Mouse (Mus musculus) cerebellum, postnatal 10 days (tissue): Measurements from ENCODE around the gene B230217C12Rik.
A peak's percentile ranks its signal among the peaks of the same experiment; 100 is the strongest.

Experiments used
- DNase-seq, 2 experiments: peaks; one replicate each; pipeline ENCODE4 v3.0.0; 2021; ENCODE audit warnings: mixed read lengths in 2 of 2

The B230217C12Rik gene

GRCm38 (mm10) chr11:97840539-97840954 lies at the start of gene B230217C12Rik:
Gene B230217C12Rik (plus strand): TSS chr11:97840780.
- peak; percentile 61 to 73 for DNase-seq

GRCm38 (mm10) chr11:97793165-97793564 lies 47.4 kb upstream of the B230217C12Rik start:
- DNase-seq: peak; percentile 69 to 87

- DNase-seq: peak; percentile 81 to 86
Measured at GRCm38 (mm10) chr11:97796910-97797309, 43.7 kb upstream of the B230217C12Rik start.

DNA sequence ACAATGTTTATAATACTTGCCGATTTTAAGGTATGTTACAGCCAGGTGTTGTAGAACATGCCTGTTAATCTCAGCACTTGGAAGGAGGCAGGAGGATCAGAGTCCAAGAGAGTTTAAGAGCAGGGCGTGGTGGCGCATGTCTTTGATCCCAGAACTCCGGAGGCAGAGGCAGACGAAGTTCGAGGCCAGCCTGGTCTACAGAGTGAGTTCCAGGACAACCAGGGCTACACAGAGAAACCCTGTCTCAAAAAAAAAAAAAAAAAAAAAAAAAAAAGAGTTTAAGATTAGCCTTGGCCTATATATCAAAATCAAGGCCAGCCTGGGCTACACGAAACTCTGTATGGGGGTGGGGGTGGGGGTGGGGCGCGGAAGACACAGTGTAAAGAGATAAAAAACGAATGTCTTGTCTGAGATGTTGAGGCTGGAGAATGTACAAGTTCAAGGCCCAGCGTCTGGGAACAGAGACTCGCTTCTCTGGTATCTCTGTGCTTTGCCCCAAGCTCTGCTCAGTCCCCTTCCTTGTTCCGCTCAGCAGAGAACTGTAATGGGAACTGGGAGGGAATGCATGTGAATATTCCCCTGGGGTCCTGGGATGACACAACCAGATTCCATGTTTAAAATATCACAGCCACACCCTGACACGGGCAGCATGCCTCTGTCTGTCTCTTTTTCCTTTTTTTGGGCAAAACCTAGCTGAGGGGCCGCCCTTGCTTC lies 43.1 kb upstream of the B230217C12Rik start:
- DNase-seq: no peak

DNA sequence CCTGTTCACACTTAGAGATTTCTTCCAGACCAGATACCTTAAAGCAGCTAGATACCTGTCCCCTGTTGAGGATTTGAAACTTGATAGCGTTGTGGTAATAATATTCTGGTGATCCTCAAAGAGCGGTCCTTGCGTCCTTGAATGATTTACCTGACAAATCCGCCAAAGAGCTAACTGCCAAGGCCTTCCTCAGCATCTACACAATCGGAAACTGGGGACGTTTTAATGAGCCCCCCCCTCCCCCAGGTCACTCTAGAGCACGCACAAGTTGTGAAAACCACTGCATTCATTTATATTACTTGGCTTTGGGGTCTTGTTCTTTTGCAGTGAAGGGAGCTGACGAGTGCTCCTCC lies 42.5 kb upstream of the B230217C12Rik start:
- no peak for DNase-seq

- DNase-seq: peak; percentile 93 to 95
Measured at GRCm38 (mm10) chr11:97798782-97799145, 41.8 kb upstream of the B230217C12Rik start, which contains the start of gene Lasp1. Gene Lasp1 (plus strand): TSS chr11:97799000.

DNA sequence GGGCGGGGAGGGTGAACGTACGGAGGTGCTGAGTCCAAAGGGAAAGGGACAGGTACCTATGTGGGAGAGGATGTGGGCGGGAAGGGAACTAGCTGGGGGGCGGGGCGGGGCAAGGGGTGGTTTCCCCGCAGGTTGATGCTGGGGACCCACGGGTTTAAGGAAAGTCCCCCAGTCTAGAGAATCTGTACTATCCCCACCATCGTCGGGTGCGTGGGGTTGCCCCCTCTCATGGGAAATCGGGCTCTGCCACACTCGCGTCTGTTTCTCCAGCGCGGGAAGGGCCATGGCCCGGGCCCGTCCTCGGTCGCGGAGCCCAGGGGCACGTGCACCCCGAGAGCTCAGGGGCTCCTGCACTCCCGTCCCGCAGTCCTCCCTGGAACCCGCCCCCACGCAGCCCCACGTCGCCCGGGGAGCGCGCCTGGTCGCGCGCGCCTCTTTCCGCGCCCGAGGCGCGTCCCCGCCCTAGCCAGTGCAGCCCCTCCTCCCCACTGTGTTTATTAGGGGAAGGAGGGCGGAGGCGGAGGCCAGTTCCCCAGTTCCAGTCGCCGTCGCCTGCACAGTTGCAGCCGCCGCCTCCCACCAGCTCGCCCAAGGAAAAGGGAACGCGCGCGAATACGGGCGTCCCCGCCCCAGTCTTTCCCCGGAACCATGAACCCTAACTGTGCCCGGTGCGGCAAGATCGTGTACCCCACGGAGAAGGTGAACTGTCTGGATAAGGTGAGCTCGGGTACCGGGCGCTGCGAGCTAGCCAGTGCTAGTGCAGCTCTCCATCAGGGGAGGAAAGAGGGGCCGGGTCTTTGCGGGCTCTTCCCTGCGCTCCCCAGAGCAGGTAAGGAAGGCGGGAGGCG lies 41.2 kb upstream of the B230217C12Rik start:
- peak; percentile 91 to 94 for DNase-seq

GRCm38 (mm10) chr11:97799994-97800690 lies 40.4 kb upstream of the B230217C12Rik start:
- peak; percentile 73 to 77 for DNase-seq

DNA sequence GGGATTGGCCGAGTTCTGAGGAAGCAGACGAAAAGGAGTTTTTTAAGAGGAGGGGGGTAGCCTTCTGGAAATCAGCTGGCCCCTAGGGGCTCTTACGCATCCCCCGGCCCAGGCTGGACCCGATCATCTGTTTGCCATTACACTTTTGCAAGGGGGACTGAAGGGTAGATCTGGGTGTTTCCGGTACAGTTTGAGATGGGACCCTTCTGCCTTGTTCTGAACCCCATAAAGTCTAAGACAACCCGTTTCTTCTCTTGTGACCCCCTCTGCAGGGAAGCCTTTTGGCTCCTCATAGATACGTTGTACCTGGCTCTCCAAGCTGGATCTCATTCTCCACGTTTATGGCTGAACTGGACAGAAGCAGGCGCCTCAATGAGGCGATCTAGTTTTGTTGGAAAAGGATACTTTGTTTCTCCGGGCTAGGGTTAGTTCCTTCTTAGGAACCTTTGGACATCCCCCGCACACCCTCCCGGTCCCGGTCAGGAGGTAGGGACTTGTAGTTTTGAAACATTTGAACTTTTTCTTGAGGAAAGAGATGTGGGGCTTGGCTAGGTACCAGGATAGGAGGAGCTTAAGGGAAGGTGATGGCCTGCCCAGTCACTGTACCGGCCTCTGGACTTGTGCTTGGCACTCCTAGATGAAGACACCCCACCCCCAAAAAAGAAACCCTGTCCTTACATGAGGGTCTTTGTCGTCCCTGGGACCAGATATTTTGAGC lies 39.7 kb upstream of the B230217C12Rik start:
- DNase-seq: peak; percentile 54 to 61

- DNase-seq: peak; percentile 80 to 90
Measured at GRCm38 (mm10) chr11:97801409-97802193, 39.0 kb upstream of the B230217C12Rik start.

- DNase-seq: no peak
Measured at GRCm38 (mm10) chr11:97802194-97802470, 38.4 kb upstream of the B230217C12Rik start.

- peak in 1 of 2 experiments; percentile 34 for DNase-seq
Measured at GRCm38 (mm10) chr11:97802495-97802894, 38.1 kb upstream of the B230217C12Rik start.

- no peak for DNase-seq
Measured at GRCm38 (mm10) chr11:97803847-97804246, 36.7 kb upstream of the B230217C12Rik start.

GRCm38 (mm10) chr11:97804841-97805661 lies 35.5 kb upstream of the B230217C12Rik start:
- peak; percentile 83 to 89 for DNase-seq

GRCm38 (mm10) chr11:97805662-97806612 lies 34.6 kb upstream of the B230217C12Rik start:
- DNase-seq: peak; percentile 63 to 65

DNA sequence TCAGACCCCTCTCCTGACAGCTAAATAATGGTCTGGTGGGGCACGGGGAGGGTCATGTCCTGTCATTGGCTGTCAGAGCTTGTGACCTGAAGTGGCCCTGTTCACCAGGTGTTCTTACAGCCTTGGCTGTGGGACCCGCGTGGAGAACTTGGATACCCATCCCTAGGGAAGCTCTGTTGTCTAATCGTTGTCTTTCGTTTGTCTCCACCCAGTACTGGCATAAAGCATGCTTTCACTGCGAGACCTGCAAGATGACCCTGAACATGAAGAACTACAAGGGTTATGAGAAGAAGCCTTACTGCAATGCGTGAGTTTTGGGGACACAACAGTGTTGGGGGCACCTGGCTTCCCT lies 34.0 kb upstream of the B230217C12Rik start:
- DNase-seq: no peak

- peak; percentile 70 to 77 for DNase-seq
Measured at GRCm38 (mm10) chr11:97807626-97808025, 33.0 kb upstream of the B230217C12Rik start.

DNA sequence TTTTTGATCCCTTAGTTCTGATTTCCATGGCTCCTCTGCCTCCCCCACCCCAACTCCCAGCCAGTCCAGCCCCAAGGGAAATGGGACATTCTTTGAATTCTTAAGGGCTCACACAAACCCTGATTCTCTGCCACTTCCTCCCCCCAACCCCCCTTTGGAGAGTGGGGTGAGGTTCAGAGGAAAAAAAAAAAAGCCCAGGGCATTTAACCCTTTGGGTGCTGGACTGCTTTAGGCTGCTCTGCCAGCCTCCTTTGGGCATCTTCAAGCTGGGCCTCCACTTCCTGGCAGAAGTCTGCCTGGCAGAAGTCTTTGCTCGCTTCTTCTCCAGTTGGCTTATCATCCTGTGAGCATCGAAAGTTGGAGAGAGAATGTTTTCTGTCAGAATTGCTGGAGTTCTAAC lies 32.5 kb upstream of the B230217C12Rik start:
- peak; percentile 59 to 63 for DNase-seq

- DNase-seq: peak; percentile 79 to 85
Measured at GRCm38 (mm10) chr11:97808621-97809234, 31.9 kb upstream of the B230217C12Rik start.
